Comparison of ENCODE assay signal across 8 mouse cellular contexts in genomic region chr4:82435716-82436115, GRCm38 (mm10).
A peak's percentile ranks its signal among the peaks of the same experiment; 100 is the strongest.
DNase-seq lines count a peak whose midpoint lies in the region; ATAC-seq lines count a peak whose summit lies in the region.

No protein-coding gene starts in this region.

- ATAC-seq in midbrain, embryonic 14.5 days (ENCODE audit: low FRiP score, low TSS enrichment), result no peak
- peak; percentile 27; the same call in 1 of the 2 replicates for ATAC-seq in embryonic facial prominence, embryonic 15.5 days (ENCODE audit: insufficient number of reproducible peaks, low FRiP score, low TSS enrichment, low read depth)
- peak; percentile 55; the same call in 1 of the 2 replicates for ATAC-seq in kidney, embryonic 14.5 days (ENCODE audit: low FRiP score, low TSS enrichment)

- no peak overlapping the region for H3K9ac ChIP-seq in midbrain, embryonic 14.5 days (replicated peaks; ENCODE audit: low read length)
- no peak overlapping the region for H3K9ac ChIP-seq in embryonic facial prominence, embryonic 15.5 days
- no peak overlapping the region for H3K9ac ChIP-seq in kidney, embryonic 14.5 days (ENCODE audit: low read depth, low read length)

- H3K4me1 ChIP-seq in midbrain, embryonic 10.5 days, result peaks cover 3% of the 10 kb centered on the region
- peaks cover 18% of the 10 kb centered on the region; the same call in 1 of the 2 replicates for H3K4me1 ChIP-seq in midbrain, embryonic 14.5 days (ENCODE audit: control insufficient read depth, insufficient read depth, low read length)
- peaks cover 42% of the 10 kb centered on the region for H3K4me1 ChIP-seq in embryonic facial prominence, embryonic 15.5 days
- H3K4me1 ChIP-seq in kidney, embryonic 14.5 days (ENCODE audit: control insufficient read depth, insufficient read depth, low read length), result peaks cover 3% of the 10 kb centered on the region; the same call in 1 of the 2 replicates

- H3K27ac ChIP-seq in midbrain, embryonic 10.5 days (replicated peaks), result 0 out of 2 replicates have a peak overlapping the region, but pooled peaks have one; percentile 34
- no peak overlapping the region for H3K27ac ChIP-seq in midbrain, embryonic 14.5 days (replicated peaks; ENCODE audit: low read depth, low read length)
- no peak overlapping the region; the same call in 1 of the 2 replicates for H3K27ac ChIP-seq in embryonic facial prominence, embryonic 15.5 days (replicated peaks)
- peak overlapping the region; percentile 43; the same call in 1 of the 2 replicates for H3K27ac ChIP-seq in kidney, embryonic 14.5 days (ENCODE audit: low read depth, low read length)

- H3K27me3 ChIP-seq in midbrain, embryonic 10.5 days (ENCODE audit: low read depth, poor library complexity, severe bottlenecking), result no peaks in the 10 kb centered on the region
- H3K27me3 ChIP-seq in midbrain, embryonic 14.5 days (ENCODE audit: control insufficient read depth, insufficient read depth, low read length), result no peaks in the 10 kb centered on the region
- H3K27me3 ChIP-seq in embryonic facial prominence, embryonic 15.5 days, result no peaks in the 10 kb centered on the region
- no peaks in the 10 kb centered on the region for H3K27me3 ChIP-seq in kidney, embryonic 14.5 days (ENCODE audit: control insufficient read depth, insufficient read depth, low read length)

- no peaks in the 10 kb centered on the region for H3K9me3 ChIP-seq in midbrain, embryonic 10.5 days (replicated peaks)
- H3K9me3 ChIP-seq in midbrain, embryonic 14.5 days (ENCODE audit: control insufficient read depth, low read length), result no peaks in the 10 kb centered on the region
- no peaks in the 10 kb centered on the region for H3K9me3 ChIP-seq in embryonic facial prominence, embryonic 15.5 days (replicated peaks)
- H3K9me3 ChIP-seq in kidney, embryonic 14.5 days (ENCODE audit: control insufficient read depth, low read length), result no peaks in the 10 kb centered on the region

- 61% methylated on average over 5 of the region's 5 CpGs for WGBS in midbrain, embryonic 10.5 days
- WGBS in midbrain, embryonic 14.5 days, result 61% methylated on average over 5 of the region's 5 CpGs
- WGBS in embryonic facial prominence, embryonic 15.5 days, result 42% methylated on average over 5 of the region's 5 CpGs
- 48% methylated on average over 5 of the region's 5 CpGs for WGBS in kidney, embryonic 14.5 days

- no peak overlapping the region for H3K4me3 ChIP-seq in midbrain, embryonic 10.5 days
- H3K4me3 ChIP-seq in midbrain, embryonic 14.5 days (replicated peaks; ENCODE audit: low read depth, low read length), result no peak overlapping the region
- H3K4me3 ChIP-seq in embryonic facial prominence, embryonic 15.5 days (replicated peaks), result no peak overlapping the region
- H3K4me3 ChIP-seq in kidney, embryonic 14.5 days (ENCODE audit: low read length), result no peak overlapping the region

- no peak for DNase-seq in midbrain, embryonic 10.5 days (ENCODE audit: low spot score)
- no peak for DNase-seq in midbrain, embryonic 14.5 days
- peak; percentile 65 to 83 for DNase-seq in lung, postnatal 4 days
- DNase-seq in right cerebral cortex, postnatal 10 days (ENCODE audit: low spot score in 2 of 2), result no peak
- no peak for DNase-seq in thymus, adult 18-20 months
- no peak for DNase-seq in layer of hippocampus, postnatal 25 days (ENCODE audit: extremely low spot score in 1 of 2, low spot score in 1 of 2)

- no peak overlapping the region for H3K4me2 ChIP-seq in midbrain, embryonic 14.5 days (ENCODE audit: low read length)
- no peak overlapping the region for H3K4me2 ChIP-seq in embryonic facial prominence, embryonic 15.5 days (replicated peaks)
- no peak overlapping the region for H3K4me2 ChIP-seq in kidney, embryonic 14.5 days (replicated peaks; ENCODE audit: low read depth, low read length)

- no peaks in the 10 kb centered on the region for H3K36me3 ChIP-seq in midbrain, embryonic 10.5 days
- H3K36me3 ChIP-seq in midbrain, embryonic 14.5 days (ENCODE audit: control insufficient read depth, insufficient read depth, low read length), result no peaks in the 10 kb centered on the region
- no peaks in the 10 kb centered on the region for H3K36me3 ChIP-seq in embryonic facial prominence, embryonic 15.5 days
- H3K36me3 ChIP-seq in kidney, embryonic 14.5 days (ENCODE audit: control insufficient read depth, insufficient read depth, low read length), result no peaks in the 10 kb centered on the region

Comparison
In these comparisons a context has a peak if more than half of its experiments do, and no peak if none do; other contexts are left out.
1. H3K27ac ChIP-seq: peak in midbrain, embryonic 10.5 days (single experiment) and kidney, embryonic 14.5 days (single experiment); none in midbrain, embryonic 14.5 days (single experiment) and embryonic facial prominence, embryonic 15.5 days (single experiment).
2. DNase-seq: peak in lung, postnatal 4 days (2 of 2); none in midbrain, embryonic 10.5 days (single experiment), midbrain, embryonic 14.5 days (single experiment), right cerebral cortex, postnatal 10 days (0 of 2), thymus, adult 18-20 months (0 of 2) and layer of hippocampus, postnatal 25 days (0 of 2).